Mouse (Mus musculus) heart, postnatal 25 days (tissue): ENCODE results near the gene P2rx5. TPM values are rescaled to one million over a fixed set of nuclear protein-coding genes. Genes with fewer than 3 reads are reported as not detected.

ENCODE experiments used
- DNase-seq: peaks from one replicate; pipeline ENCODE4 v3.0.0; 2022; ENCODE audit warnings: low spot score
- intact Hi-C: fragments of 180-260 bp; cut with DNase I; formaldehyde crosslinking; loops from one replicate; pipeline ENCODE4 v1.15.1; 2025
- total RNA-seq, 2 experiments: library from RNA; stranded (reverse); gene quantifications; 2 replicates each; pipeline ENCODE4 v1.2.3; 2021

The P2rx5 gene
- total RNA-seq, 2 experiments from 2014 or later, result 13.0 to 13.3 TPM

DNA sequence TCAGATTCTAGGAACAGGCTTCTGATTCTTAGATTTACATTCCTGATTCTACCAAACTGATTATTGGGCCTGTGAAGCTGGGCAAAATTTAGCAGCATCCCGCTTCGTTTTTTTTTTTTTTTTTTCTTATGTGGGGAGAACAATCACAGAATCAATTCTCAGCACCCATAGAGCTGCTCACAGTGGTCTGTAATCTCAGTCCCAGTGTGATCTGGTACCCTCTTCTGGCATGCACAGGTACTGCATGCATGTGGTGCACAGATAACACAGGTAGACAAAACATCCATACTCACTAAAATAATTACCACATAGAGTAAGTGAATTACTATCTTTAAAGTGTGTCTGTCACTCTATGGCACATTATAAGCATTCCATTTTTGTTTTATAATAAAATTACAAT lies 47.4 kb downstream of the P2rx5 start:
- intact Hi-C loops, result no loop called here
- DNase-seq, result no peak

GRCm38 (mm10) chr11:73213956-73214355 lies 53.7 kb downstream of the P2rx5 start:
- intact Hi-C loops, result no loop called here
- no peak for DNase-seq

DNA sequence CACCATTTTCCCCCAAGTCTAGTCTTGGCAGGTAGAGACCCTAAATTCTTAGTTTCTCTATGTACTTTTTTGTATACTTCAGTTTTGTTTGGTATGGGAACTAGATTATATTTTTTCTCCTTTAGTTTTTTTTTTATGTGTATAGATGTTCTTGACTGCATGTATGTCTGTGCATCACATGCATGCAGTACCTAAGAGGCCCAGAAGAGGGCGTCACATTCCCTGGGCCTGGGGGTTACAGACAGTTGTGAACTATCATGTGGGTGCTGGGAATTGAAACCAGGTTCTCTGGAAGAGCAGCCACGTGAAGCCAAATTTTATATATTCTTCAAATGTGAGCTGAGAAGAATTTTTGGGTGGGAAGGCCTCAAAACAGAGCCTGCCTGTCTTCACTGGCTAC lies 59.5 kb downstream of the P2rx5 start:
- no peak for DNase-seq
- intact Hi-C loops, result loop anchor here (5.0 kb wide), 1 partner anchor 63 kb away; no protein-coding TSS in a partner anchor

GRCm38 (mm10) chr11:73220651-73221050 lies 60.4 kb downstream of the P2rx5 start:
- no peak for DNase-seq
- intact Hi-C loops, result loop anchor here (5.0 kb wide), 1 partner anchor 62 kb away; no protein-coding TSS in a partner anchor

Other genes starting within 250 kb of the P2rx5 start
- gene Atp2a3, start 199.3 kb upstream of the P2rx5 start, total RNA-seq, result 10 to 100 TPM; 11.5 to 12.2 TPM
- gene P2rx1, start 161.3 kb upstream of the P2rx5 start, total RNA-seq, result under 1 TPM; 0.29 to 0.50 TPM
- gene Camkk1, start 141.4 kb upstream of the P2rx5 start, total RNA-seq, result 1 to 10 TPM in 1 of 2 experiments, under 1 TPM in 1; 0.95 to 1.2 TPM
- 1 to 10 TPM; 5.6 to 6.2 TPM for gene Ncbp3, start 112.6 kb upstream of the P2rx5 start, total RNA-seq
- gene Itgae, start 69.8 kb upstream of the P2rx5 start, total RNA-seq, result under 1 TPM; 0.08 to 0.16 TPM
- under 1 TPM; 0.17 to 0.34 TPM for gene Haspin, start 22.1 kb upstream of the P2rx5 start, total RNA-seq
- 10 to 100 TPM; 78.3 to 84.4 TPM for gene Emc6, start 16.6 kb downstream of the P2rx5 start, total RNA-seq
- 10 to 100 TPM; 45.9 to 50.0 TPM for gene Tax1bp3, start 16.7 kb downstream of the P2rx5 start, total RNA-seq
- gene Ctns, start 38.6 kb downstream of the P2rx5 start, total RNA-seq, result 10 to 100 TPM; 12.1 to 14.3 TPM
- gene Shpk, start 39.0 kb downstream of the P2rx5 start, total RNA-seq, result 1 to 10 TPM; 1.4 TPM
- not detected for gene Trpv1, start 73.9 kb downstream of the P2rx5 start, total RNA-seq
- under 1 TPM; 0.03 to 0.05 TPM for gene Trpv3, start 107.0 kb downstream of the P2rx5 start, total RNA-seq
- 1 to 10 TPM; 1.3 to 1.4 TPM for gene Aspa, start 169.2 kb downstream of the P2rx5 start, total RNA-seq
- gene Gm49340, start 169.3 kb downstream of the P2rx5 start, total RNA-seq, result not detected
- gene Spata22, start 169.3 kb downstream of the P2rx5 start, total RNA-seq, result not detected
- not detected for gene Olfr20, start 190.4 kb downstream of the P2rx5 start, total RNA-seq
- not detected for gene Olfr376, start 210.8 kb downstream of the P2rx5 start, total RNA-seq
- gene Olfr1, start 239.2 kb downstream of the P2rx5 start, total RNA-seq, result not detected